Mouse (Mus musculus): ENCODE data around the gene Nol12. TPM values are rescaled to one million over a fixed set of nuclear protein-coding genes. Genes with fewer than 3 reads are reported as not detected.

Nol12 gene
- total and polyA plus RNA-seq, 3 experiments, result 13.1 to 17.4 (median 13.8) TPM

DNA sequence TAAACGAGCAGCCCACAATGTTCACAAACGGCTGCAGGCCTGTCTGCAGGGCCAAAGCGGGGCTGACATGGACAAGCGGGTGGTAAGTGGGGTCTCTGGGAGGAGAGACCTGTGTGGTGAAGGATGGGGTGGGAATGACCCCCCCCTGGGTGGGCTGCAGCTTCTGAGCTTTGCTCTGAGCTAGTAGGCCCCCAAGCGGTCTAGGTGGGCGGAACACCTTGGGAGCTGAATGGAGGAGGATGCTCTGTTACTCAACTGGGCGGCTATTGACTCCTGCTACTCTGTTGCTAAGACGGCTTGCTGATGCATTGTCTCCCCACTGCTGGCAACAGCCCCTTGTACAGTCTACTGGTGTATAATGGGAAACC lies 33.3 kb upstream of the Nol12 start:
- no peak overlapping the region for H3K27ac ChIP-seq

DNA sequence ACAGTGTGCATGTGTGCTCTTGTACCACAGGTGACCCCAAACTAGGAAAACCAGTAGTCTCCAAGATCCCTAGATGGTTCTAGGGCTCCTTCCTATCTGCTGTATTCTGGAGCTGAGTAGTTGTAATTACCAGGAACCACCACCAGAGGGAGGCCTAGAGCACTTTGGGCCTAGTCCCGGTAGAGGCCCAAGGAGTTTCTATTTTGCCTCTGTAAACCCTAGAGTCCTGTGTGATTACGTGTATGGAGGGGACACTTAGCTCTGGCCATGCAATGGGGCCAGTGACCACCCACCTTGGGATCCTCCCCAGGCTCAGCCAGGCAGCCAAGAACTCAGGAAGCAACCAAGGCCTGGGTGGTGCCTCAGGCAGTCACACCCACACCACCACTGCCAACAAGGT lies 31.5 kb upstream of the Nol12 start:
- Histone ChIP-seq H3K9ac (ENCODE audit: low read depth, low read length) (peak overlapping the region; percentile 45), H3K36me3 (ENCODE audit: control insufficient read depth, insufficient read depth, low read length) (no peaks in the 10 kb centered on the region), H3K27me3 (ENCODE audit: control insufficient read depth, insufficient read depth, low read length) (no peaks in the 10 kb centered on the region), H3K4me1 (ENCODE audit: control insufficient read depth, insufficient read depth, low read length) (peaks cover 4% of the 10 kb centered on the region), H3K79me2 (replicated peaks; ENCODE audit: control insufficient read depth, insufficient read depth, low read length) (no peaks in the 10 kb centered on the region), H3K27ac (no peak overlapping the region; the same call in 1 of the 2 replicates), H3K4me3 (no peak overlapping the region)
- intact Hi-C loops (cut with DNase I), result no loop called here
- TF ChIP-seq CTCF (IDR thresholded peaks at IDR 0.05), result peak; percentile 97
- TF ChIP-seq EP300 (IDR thresholded peaks at IDR 0.05; ENCODE audit: insufficient read depth, low read depth, low read length), result peak; percentile 57; the same call in 1 of the 2 replicates
- TF ChIP-seq POLR2A (IDR thresholded peaks at IDR 0.05; ENCODE audit: insufficient read depth, low read depth, low read length), result no peak
- peak; percentile 78 to 80 for DNase-seq
- 5% methylated on average over 2 of the region's 2 CpGs for WGBS

More for the DNA sequence above, 33.3 kb upstream of the Nol12 start:
- intact Hi-C loops (cut with DNase I), result no loop called here
- Histone ChIP-seq H3K4me1 (ENCODE audit: control insufficient read depth, insufficient read depth, low read length) (peaks cover 4% of the 10 kb centered on the region), H3K9ac (ENCODE audit: low read depth, low read length) (no peak overlapping the region), H3K36me3 (ENCODE audit: control insufficient read depth, insufficient read depth, low read length) (no peaks in the 10 kb centered on the region), H3K79me2 (replicated peaks; ENCODE audit: control insufficient read depth, insufficient read depth, low read length) (no peaks in the 10 kb centered on the region), H3K4me3 (no peak overlapping the region), H3K27me3 (ENCODE audit: control insufficient read depth, insufficient read depth, low read length) (no peaks in the 10 kb centered on the region)
- TF ChIP-seq POLR2A (IDR thresholded peaks at IDR 0.05; ENCODE audit: insufficient read depth, low read depth, low read length), result no peak
- TF ChIP-seq CTCF (IDR thresholded peaks at IDR 0.05), result no peak
- TF ChIP-seq EP300 (IDR thresholded peaks at IDR 0.05; ENCODE audit: insufficient read depth, low read depth, low read length), result no peak
- WGBS, result 83% methylated on average over 8 of the region's 8 CpGs
- no peak for DNase-seq

DNA sequence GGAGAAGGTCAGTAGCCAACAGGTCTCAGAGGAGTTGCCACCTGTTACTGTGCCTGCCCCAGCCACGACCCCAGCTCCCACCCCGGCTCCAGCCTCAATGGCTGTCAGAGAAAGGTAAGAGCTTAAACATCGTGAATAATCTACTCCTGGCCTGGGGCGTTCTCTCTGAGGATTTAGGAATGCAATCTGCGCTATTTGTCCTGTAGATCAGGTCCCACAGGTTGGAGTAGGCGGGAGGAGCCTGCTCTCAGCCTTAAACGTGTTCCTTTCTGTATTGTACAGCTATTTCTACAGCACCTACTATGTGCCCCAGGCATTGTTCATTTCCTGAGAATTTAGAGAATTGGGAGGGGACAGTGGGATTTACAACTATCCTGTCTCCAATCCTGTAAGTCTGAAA lies 26.3 kb upstream of the Nol12 start:
- no peak overlapping the region for H3K4me3 ChIP-seq
- H3K79me2 ChIP-seq (replicated peaks; ENCODE audit: control insufficient read depth, insufficient read depth, low read length), result no peaks in the 10 kb centered on the region
- H3K36me3 ChIP-seq (ENCODE audit: control insufficient read depth, insufficient read depth, low read length), result no peaks in the 10 kb centered on the region
- H3K27me3 ChIP-seq (ENCODE audit: control insufficient read depth, insufficient read depth, low read length), result no peaks in the 10 kb centered on the region
- TF ChIP-seq EP300 (IDR thresholded peaks at IDR 0.05; ENCODE audit: insufficient read depth, low read depth, low read length) (no peak), CTCF (IDR thresholded peaks at IDR 0.05) (no peak), POLR2A (IDR thresholded peaks at IDR 0.05; ENCODE audit: insufficient read depth, low read depth, low read length) (no peak)
- 88% methylated on average over 7 of the region's 7 CpGs for WGBS
- H3K27ac ChIP-seq, result no peak overlapping the region
- peaks cover 2% of the 10 kb centered on the region for H3K4me1 ChIP-seq (ENCODE audit: control insufficient read depth, insufficient read depth, low read length)
- no peak overlapping the region for H3K9ac ChIP-seq (ENCODE audit: low read depth, low read length)
- no peak for DNase-seq
- intact Hi-C loops (cut with DNase I), result no loop called here

DNA sequence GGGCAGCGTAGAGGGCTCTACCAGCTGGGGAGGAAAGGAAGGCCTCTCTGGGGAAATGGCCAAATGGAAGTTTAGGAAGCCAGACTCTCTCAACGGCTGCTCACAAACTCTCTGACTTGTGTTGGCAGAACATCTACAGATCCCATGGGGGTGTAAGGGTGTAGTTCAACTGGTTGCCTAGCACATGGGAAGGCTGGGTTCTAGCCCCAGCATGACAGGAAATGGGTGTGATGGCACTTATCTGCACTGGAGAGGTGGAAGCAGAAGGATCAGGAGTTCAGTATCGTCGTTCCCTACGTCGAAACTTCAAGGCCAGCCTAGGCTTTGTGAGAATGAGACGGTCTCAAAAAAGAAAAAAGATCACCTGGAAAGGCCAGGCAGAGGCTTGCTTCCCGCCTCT lies 25.8 kb upstream of the Nol12 start:
- H3K4me1 ChIP-seq (ENCODE audit: control insufficient read depth, insufficient read depth, low read length), result peaks cover 2% of the 10 kb centered on the region; the same call in 1 of the 2 replicates
- no peak overlapping the region for H3K4me3 ChIP-seq
- 57% methylated on average over 8 of the region's 8 CpGs for WGBS
- no peaks in the 10 kb centered on the region for H3K27me3 ChIP-seq (ENCODE audit: control insufficient read depth, insufficient read depth, low read length)
- H3K27ac ChIP-seq, result no peak overlapping the region
- DNase-seq, result no peak
- H3K36me3 ChIP-seq (ENCODE audit: control insufficient read depth, insufficient read depth, low read length), result no peaks in the 10 kb centered on the region
- no peak overlapping the region for H3K9ac ChIP-seq (ENCODE audit: low read depth, low read length)
- intact Hi-C loops (cut with DNase I), result no loop called here
- no peaks in the 10 kb centered on the region for H3K79me2 ChIP-seq (replicated peaks; ENCODE audit: control insufficient read depth, insufficient read depth, low read length)
- TF ChIP-seq POLR2A (IDR thresholded peaks at IDR 0.05; ENCODE audit: insufficient read depth, low read depth, low read length) (no peak), EP300 (IDR thresholded peaks at IDR 0.05; ENCODE audit: insufficient read depth, low read depth, low read length) (no peak), CTCF (IDR thresholded peaks at IDR 0.05) (no peak)

DNA sequence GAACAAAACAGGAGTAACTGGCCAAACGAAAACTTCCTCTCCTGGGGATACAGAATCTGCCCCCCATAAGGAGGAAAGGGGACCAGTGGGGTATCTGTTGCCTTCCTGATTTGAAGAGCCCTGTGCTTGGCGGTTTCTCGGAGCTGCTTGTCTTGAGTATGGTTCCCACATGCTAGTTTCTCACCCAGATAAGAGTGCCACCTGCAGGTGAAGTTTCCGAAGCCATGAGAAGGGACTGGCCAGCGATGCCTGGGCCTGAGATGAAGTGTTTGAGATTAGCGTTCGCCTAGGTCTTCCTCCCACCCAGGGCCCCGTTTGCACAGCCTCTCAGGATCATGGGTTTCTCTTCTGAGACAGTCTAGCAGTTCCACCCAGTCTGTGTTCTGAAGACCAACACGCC lies 22.7 kb upstream of the Nol12 start:
- TF ChIP-seq CTCF (IDR thresholded peaks at IDR 0.05) (peak; percentile 38), EP300 (IDR thresholded peaks at IDR 0.05; ENCODE audit: insufficient read depth, low read depth, low read length) (no peak), POLR2A (IDR thresholded peaks at IDR 0.05; ENCODE audit: insufficient read depth, low read depth, low read length) (no peak)
- 57% methylated on average over 9 of the region's 9 CpGs for WGBS
- H3K79me2 ChIP-seq (replicated peaks; ENCODE audit: control insufficient read depth, insufficient read depth, low read length), result no peaks in the 10 kb centered on the region
- H3K4me1 ChIP-seq (ENCODE audit: control insufficient read depth, insufficient read depth, low read length), result peaks cover 2% of the 10 kb centered on the region
- H3K27me3 ChIP-seq (ENCODE audit: control insufficient read depth, insufficient read depth, low read length), result peaks cover 2% of the 10 kb centered on the region; the same call in 1 of the 2 replicates
- no peak overlapping the region for H3K4me3 ChIP-seq
- DNase-seq, result no peak
- intact Hi-C loops (cut with DNase I), result loop anchor here (5.0 kb wide), 1 partner anchor 115 kb away; the partner anchor contains the start of gene H1f0
- no peaks in the 10 kb centered on the region for H3K36me3 ChIP-seq (ENCODE audit: control insufficient read depth, insufficient read depth, low read length)
- H3K9ac ChIP-seq (ENCODE audit: low read depth, low read length), result no peak overlapping the region
- H3K27ac ChIP-seq, result no peak overlapping the region

DNA sequence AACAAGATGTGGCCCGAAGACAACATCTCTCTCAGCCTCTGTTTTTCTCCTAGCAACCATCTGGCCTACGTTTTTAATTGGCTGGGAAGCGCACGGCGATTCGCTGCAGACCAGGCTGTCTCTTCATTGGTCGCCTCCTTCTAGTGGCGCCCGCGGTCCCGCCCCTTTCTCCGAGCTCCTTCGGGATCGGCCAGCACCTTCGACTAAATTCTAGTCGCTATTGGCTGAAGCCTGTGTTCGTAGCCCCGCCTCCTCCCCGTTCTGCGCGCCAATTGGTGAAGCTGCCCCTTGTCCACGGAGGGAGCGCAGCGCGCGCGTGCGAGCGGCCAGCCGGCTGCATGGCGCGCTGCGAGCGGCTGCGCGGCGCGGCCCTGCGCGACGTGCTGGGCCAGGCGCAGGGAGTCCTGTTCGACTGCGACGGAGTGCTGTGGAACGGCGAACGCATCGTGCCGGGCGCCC lies 21.1 kb upstream of the Nol12 start, which contains the start of gene Pdxp:
Gene Pdxp (plus strand): TSS at position 288 of the 459 bp plus-strand sequence.
- Histone ChIP-seq H3K9ac (ENCODE audit: low read depth, low read length) (peak within 1 kb of the TSS; percentile 65), H3K27me3 (ENCODE audit: control insufficient read depth, insufficient read depth, low read length) (peaks cover 2% of the 10 kb centered on the region; the same call in 1 of the 2 replicates), H3K4me3 (peak within 1 kb of the TSS; percentile 55), H3K36me3 (ENCODE audit: control insufficient read depth, insufficient read depth, low read length) (no peaks in the 10 kb centered on the region), H3K79me2 (replicated peaks; ENCODE audit: control insufficient read depth, insufficient read depth, low read length) (no peaks in the 10 kb centered on the region), H3K4me1 (ENCODE audit: control insufficient read depth, insufficient read depth, low read length) (peaks cover 2% of the 10 kb centered on the region), H3K27ac (no peak within 1 kb of the TSS)
- WGBS, result under 1% methylated on average over 50 of the region's 51 CpGs
- peak; percentile 89 to 94 for DNase-seq
- no peak for TF ChIP-seq CTCF (IDR thresholded peaks at IDR 0.05)
- TF ChIP-seq EP300 (IDR thresholded peaks at IDR 0.05; ENCODE audit: insufficient read depth, low read depth, low read length), result no peak
- no peak for TF ChIP-seq POLR2A (IDR thresholded peaks at IDR 0.05; ENCODE audit: insufficient read depth, low read depth, low read length)
- intact Hi-C loops (cut with DNase I), result loop anchor here (2.0 to 5.0 kb wide), 2 partner anchors 49 to 114 kb away; partner anchors contain the start of gene H1f0

All from heart, adult 2 months (tissue).